Mouse (Mus musculus): ENCODE data around the gene Foxn1.

Foxn1 gene

DNA sequence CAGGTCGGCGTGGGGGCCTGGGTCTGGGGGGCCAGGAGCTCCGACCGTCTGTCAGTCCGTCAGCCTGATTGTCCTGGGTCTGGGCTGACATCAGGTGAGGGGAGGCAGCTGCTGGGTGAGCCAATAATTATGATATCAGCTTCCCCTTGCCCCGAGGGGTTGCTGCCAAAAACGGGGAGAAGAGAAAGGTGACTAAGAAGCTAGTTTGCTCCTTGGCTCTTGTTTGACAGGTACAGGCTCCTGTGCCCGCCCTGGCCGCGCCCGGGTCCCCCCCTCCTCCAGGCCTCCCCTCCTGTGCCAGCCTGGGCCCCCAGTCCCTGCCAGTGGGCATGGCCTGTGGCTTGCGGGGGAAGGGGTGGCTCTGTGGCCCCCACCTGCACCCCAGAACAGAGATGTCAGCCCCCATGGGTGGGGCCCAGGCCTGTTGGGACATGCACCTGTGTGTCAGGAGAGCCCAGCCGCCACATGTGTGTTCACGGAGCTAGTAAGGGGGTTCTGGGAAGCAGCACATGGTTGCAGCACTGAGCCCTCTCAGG is at the start of gene Foxn1:
TSS of gene Foxn1 (minus strand) at position 51 of the 536 bp plus-strand sequence.
- DNase-seq (ENCODE audit: extremely low read depth, insufficient read length, low spot score) = no peak

DNA sequence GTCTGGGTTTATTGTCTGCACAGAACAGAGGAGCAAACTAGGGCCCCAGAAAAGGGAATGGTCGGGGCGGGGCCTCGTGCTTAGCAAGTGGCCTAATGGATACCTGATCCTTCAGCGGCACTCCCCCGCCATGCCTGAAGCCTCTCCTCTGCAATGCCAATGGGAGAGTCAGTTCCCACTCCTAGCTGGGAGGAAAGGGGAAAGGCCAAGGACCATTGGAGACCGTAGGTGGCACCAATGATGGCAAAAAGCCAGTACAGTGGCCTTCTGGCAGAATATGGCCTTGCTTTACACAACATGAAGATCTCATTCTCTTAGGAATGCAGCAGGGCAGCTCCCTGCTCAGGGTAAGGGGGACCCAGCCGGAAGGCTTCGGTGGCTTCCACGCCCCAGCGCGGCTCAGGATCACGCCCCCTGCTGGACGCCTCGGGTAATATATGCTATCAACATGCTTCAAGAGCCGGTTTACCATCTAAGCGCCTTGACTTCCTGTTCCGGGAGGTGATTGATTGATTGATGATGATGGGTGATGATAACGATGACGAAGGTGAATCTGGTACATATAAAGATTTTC is 49.5 kb upstream of the Foxn1 start:
- DNase-seq (ENCODE audit: extremely low read depth, insufficient read length, low spot score) = peak; percentile 26

DNA sequence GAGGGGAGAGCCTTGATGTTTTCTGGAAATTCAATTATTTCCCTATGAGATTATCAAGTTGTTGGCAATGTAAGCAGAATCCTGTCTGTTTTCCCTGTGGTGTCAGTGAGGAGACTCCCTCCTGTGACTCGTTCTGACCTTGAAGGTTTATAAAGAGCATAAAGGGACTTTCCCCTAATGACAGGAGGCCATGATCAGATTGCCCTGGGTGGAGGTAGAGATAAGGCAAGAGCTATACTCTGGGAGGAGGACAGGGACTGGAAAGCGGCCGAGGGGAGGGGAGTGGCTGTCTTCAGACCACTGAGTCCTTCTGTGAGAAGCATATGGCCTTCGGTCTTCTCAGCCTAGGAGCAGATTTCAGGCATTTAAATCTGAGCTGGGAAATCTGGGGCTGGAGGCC is 47.7 kb upstream of the Foxn1 start:
- no peak for DNase-seq (ENCODE audit: extremely low read depth, insufficient read length, low spot score)

DNA sequence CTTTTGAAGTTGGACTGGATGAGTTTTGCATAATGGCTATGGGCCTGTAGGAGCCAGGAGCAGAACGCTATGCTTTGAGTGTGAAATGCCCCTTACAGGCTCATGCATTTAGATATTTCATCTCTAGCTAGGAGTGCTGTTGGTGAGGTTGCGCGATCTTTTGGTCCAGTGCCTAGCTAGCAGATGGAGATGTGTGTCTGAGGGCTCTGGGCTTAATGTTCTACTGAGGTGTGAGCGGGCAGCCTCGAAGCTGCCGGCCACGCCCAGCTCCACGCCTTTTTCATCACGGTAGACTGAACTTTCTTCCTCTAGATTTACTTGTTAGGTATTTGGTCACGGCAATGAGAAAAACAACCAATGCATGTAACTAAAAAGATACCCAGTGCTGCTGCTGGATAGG is 44.8 kb upstream of the Foxn1 start:
- DNase-seq (ENCODE audit: extremely low read depth, insufficient read length, low spot score) = no peak

DNA sequence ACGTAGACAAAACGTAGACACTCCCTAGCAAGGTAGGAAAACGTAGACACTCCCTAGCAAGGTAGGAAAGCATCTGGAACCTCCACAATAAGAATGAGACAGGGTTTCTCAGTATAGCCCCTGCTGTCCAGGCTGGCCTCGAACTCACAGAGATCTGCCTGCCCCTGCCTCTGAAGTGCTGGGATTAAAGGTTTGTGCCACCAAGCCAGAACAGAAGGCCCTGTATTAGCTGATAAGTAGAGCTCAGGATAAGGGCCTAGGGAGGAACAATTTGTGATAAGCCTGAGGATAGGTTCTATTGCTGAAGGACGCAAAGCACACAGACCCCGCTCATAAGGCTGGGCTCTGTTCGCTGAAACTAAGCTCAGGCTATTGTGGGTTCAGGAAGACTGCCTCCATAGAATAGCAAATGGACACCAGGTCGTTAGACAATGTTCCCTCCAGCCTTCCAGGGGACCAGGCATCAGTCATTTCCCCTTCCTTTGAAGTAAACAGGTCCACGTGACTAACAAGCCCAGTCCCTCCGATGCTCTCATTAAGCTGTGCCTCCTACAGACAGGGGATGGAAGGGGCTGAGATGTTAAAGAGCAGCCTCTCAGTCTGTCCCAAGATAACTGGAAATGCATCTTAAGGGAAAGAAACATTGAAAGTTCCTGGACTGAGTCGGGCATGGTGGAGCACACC is 44.0 kb upstream of the Foxn1 start:
- DNase-seq (ENCODE audit: extremely low read depth, insufficient read length, low spot score) = no peak

DNA sequence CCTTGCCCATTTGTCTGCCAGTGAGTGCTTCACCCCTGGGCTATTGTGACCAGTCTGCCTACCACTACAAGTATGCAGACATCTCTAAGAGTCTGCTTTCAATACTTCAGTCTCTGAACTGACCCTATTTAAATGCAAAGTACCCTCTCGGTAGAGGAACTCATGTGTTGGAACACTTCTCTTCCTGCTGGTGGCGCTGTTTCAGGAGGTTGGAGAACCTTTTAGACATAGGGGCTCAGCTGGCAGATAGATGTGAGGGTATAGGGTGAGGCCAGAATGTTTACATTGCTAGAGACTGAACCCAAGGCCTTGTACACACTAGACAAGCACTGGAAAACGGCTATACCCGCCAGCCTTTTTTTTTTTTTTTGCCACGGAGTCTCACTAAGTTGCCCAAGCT is 42.0 kb upstream of the Foxn1 start:
- no peak for DNase-seq (ENCODE audit: extremely low read depth, insufficient read length, low spot score)

DNA sequence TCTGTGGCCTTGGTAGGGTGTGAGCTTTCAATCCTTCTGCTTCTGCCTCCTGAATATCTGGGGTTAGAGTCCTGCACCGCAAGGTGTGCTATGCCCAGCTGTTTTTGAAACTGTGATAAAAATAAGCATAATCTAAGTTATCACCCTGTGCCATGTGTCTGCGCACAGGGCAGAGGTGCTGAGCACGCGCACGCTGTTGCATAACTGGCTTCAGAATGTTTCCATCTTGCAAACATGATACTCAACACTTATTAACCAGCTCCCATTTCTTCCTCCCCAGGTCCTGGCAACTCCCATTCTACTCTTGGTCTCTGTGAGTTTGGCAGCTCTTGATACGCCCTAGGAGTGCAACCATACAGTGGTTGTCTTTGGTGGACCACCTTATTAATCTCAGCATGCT is 41.3 kb upstream of the Foxn1 start:
- no peak for DNase-seq (ENCODE audit: extremely low read depth, insufficient read length, low spot score)

DNA sequence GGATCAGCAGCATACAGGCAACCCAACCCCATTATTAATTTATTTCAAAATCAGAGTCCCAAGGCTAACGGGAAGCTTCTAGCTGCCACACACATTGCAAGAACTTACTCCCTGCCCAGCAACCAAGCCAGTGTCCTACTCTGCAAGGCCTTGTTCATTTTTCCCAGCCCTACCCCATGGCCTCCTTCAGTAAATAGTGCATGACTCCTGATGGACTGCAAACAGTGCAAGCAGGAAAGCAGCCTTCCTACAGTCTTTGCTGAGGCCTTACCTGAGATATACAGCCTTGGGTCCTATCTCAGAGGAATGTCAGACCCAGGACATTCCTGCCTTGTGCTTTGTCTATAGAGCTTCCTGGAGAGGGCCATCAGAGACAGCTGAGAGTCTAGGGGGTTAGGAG is 39.2 kb upstream of the Foxn1 start:
- no peak for DNase-seq (ENCODE audit: extremely low read depth, insufficient read length, low spot score)

DNA sequence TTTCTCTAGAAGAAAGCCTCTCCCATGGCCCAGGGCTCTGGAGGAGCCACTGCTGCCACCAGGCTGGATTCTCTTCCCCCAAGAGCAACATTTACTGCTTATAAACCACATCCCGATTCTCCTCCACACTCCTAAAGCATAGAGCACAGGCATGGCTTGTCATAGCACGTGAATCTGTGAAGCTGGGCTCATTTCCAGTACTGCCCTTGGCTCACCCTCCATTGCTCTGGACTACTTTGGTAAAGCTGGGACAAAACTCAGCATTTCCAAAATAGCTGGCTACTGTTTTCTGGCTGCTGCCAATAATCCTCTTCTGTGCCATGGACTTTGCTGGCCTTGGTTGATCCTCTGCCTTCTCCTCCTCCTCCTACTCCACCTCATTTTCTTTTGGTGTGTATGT is 38.0 kb upstream of the Foxn1 start:
- no peak for DNase-seq (ENCODE audit: extremely low read depth, insufficient read length, low spot score)

DNA sequence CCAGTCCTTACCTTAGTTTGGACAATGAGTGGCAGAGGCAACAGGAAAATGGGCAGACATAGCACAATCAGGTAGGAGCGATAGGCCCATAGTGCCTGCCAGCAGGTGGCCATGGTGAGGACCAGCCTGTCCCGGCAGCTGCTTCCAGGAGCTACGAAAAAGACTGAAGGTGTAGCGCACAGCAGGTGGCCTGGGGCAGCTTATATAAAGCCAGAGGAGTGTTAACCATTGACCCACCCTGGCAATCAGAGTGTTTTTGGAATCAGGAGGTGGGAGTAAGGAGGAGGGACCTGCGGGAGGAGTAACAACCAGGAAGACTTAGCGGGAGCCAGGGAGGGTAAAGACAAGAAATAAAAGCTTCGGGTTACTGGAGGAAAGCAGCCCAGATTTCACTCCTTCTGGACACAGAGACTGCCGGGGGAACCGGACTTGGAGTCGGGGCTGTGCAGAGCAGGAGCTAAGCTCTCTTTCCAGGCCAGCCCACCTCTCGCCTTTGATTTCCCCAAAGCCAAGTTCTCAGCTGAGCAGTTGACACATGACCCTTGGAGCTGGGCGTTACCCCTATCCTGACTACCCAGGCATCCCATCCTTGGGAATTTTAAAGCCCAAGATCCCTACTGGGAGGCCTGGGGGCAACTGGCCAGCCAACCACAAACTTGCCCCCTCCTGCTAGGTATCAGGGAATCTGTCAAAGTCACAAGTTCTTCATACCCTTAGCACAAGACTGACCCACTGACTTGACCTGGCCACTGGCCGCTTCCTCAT is 35.9 kb upstream of the Foxn1 start, which contains the start of gene Slc13a2:
TSS of gene Slc13a2 (minus strand) at position 163 of the 765 bp plus-strand sequence.
- DNase-seq (ENCODE audit: extremely low read depth, insufficient read length, low spot score) = no peak

DNA sequence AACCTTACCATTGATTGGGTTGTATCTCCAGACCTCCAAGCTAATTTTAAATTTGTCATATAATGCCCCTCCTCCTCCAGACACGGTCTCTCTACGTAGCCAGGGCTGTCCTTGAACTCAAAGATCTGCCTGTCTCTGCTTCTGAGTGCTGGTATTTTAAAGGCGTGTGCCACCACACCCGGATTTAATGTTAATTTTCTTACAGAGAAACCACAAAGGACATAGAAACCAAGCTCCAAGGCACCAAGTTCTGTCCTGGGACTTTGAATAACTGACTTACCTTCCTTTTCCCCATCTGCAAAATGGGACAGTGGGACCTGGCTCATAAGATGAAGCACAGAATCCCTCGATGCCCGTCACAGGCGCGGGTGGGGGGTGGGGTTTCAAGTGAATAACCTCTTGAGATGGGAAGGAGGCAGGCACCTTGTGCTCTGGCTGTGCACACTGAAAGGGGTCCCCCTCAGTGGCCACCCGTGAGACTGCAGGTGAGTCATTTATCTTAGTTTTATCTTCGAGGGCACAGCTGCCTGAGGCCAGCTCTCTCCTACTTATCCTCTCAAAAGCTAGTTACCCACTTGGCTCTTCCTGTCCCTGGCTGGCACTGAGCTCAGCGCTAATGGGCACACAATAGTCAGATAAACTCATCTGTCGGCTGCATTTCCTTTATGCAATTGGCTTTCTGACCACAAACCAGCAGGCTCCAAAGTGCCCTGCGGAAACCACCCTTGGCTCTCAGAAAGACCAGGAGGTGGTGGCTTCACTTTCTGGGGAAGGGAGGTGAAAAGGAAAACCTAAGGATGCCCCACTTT is 35.0 kb upstream of the Foxn1 start:
- DNase-seq (ENCODE audit: extremely low read depth, insufficient read length, low spot score) = no peak

DNA sequence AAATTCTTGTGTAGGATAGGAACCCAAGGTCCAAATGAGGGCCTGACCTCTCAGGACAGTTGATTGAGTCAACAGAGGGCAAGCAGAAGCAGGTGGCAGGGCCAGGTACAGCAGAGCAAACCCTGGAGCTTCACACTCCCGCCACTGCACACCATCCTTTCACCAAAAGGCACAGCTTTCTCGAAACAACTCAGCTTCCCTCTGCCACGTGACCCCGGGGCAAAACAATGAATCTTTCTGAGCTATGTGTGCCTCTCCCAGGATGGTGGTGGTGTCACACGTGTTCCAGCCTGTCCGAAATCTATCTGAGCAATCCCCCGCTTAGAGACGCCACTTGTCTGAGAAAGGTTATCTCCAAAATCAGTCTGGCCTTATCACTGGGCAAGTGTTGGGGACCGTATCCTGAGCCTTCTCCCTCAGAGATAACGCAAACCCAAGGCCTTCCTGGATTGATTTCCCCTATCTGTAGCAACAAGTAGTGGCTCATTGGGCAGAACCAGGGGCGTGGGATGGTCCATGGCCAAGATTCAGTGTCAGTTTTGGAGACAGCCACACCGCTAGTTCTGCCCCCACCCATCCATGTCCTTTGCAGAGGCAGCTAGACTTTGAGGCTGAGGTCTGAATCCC is 34.0 kb upstream of the Foxn1 start:
- no peak for DNase-seq (ENCODE audit: extremely low read depth, insufficient read length, low spot score)

DNA sequence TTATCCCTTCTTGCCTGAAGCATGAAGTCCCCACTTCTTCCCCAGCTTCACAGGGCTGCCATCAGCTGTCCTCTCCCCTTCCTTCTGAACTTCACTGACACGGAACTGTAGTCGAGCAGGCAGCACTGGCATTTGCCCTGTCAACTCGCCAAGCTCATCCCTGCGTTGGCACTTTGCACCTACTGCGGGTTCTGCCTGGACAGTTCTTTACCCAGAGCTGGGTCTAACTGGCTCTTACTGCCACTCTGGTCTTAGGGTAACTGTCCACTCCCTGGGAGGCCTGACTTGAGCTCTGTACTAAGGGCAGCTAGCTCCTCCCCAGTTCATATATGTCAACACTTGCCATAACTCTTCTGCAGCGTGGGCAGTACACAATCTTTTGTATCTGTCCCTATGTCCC is 30.5 kb upstream of the Foxn1 start:
- no peak for DNase-seq (ENCODE audit: extremely low read depth, insufficient read length, low spot score)

DNA sequence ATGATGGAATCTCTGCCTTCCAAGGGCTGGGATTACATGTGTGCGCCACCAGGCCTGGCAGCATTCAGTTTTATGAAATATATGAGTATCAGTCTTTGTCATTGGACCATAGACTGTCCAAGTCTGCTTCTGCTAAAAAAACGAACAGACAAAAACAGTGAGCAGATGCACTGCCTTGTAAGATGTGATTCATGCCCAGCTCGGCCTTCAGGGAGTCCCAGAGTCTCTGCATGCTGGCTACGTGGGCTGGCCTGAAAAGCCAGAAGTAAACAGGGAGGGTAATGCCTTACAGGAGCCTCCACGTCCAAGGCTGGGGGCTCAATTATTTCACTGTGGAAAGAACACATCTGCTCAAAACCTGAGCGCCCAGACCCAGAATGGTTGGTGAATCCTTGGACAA is 26.5 kb upstream of the Foxn1 start:
- no peak for DNase-seq (ENCODE audit: extremely low read depth, insufficient read length, low spot score)

DNA sequence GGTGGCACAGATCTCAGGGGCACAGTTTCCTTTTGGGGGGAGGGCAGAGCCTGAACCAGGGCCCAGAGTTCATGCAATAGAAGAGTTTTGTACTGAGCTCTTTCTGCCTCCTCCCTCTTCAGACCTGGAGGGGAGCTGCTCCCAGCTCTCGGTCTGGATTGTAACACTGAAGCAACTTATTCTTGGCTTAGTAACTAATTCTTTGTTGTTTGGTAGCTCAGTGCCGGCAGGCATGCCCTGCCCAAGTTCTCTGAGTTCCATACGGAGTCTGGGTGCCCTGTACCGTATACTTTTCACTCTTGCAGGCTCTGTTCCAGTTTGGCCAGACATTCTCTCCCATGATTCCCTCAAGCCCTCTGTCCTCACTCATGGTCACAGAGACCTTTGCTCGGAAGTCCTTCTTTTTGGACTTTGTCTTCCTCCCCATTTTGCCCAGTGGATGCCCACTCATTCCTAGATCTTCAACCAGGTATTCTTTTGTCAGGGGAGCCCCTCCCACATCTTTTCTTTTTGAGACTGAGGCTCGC is 26.0 kb upstream of the Foxn1 start:
- no peak for DNase-seq (ENCODE audit: extremely low read depth, insufficient read length, low spot score)

DNA sequence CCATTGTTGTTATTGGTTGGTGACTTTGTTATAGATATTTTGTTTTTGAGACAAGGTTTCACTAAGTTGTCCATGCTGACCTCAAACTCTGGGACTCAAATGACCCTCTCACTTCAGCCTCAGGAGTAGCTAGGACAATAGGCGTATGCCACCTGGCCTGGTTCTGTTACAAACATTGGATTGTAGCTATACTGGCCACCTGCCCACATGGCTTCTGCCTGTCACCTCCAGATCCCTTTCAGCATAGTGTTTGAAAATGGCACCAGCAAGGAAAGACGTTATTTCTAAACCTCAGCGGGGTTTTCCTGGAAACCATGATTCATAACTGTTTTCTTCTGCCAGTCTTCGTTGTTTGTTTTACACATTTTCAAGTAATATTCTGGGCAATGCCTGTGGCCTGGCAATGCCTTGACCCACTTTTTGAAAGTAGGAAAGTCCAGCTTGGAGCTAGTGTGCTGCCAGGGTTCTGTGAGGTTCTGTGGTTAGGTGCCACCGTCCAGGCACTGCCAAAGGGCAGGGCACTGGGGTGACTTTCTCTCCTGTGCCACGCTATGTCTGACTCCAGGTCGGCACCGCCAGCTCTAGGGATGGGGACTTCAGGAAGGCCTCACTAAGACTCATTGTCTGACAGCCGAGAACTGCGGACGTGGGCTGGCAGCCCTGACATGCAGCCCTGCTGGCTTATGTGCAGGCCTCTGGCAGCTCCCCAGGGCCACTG is 25.4 kb upstream of the Foxn1 start:
- DNase-seq (ENCODE audit: extremely low read depth, insufficient read length, low spot score) = peak; percentile 82

DNA sequence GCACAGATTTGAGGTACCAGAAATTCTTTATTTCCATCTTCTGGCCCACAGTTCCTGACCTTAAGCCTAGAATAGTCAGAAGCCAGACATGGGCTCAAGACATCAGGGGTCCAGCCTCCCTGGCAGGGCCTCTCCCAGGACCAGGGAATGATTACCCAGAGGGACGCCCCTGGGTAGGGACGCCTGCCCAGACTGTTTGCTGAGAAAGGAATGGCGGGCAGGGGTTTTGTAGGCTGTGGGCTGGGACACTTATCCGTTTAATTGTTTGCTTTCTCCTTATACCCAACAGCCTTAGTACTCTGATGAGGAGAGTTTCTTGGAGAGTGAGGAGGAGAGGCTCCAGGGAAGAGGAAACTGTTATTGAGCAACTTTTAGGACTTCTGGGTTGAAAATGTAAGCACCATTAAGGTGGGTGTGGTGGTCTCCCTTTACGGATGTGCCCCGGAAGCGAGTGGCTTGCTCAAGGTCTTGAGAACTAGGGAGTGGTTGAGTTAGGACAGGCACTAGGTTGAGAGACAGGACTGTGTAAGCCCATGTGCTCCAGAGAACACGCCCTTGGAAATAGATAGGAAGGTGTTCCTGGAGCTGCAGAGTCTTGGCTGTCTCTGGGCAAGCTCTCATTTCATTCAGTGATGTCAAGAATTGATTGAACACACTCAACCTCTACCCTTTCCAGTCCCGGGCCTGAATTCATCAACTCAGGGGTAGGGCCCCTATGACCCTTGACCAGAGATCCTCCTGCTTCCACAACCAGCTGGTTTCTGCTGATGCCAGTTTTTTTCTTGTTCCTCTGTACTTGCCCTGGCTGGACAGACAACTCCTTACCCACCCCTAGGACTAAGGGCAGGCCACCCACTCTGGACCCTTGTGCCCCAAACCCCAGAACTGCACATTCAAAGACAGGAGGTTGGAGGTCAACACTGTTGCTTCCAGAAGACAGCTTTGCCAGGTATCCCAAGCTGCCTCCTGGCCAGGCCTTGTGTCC is 22.2 kb upstream of the Foxn1 start:
- DNase-seq (ENCODE audit: extremely low read depth, insufficient read length, low spot score) = no peak

DNA sequence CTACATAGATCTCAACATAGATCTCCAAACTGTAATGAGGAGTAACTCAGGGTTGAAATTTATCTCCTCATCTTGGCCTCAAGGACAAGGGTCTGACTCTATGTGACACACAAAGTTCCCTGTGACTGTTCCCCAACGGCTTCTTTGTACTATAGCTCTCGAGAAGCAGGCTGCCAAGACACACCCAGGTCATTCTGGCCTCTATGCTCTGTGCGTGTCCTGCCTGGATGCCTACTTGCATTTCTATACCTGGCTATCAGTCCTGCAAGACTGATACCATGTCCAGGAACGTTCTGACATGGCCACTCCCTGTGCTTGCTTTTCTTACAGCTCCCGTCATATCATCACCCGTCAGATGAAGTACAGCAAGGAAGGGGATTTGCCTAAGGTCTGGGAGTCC is 15.7 kb upstream of the Foxn1 start:
- no peak for DNase-seq (ENCODE audit: extremely low read depth, insufficient read length, low spot score)

All from 3134 (cell line).